Mouse (Mus musculus) c-Kit-positive CD71-positive TER-119-positive erythroid progenitor cells, embryonic 14.5 days (primary cell): ENCODE measurements around the gene Pygo1.

Experiments used
- DNase-seq: peaks from one replicate; pipeline ENCODE4 v3.0.0-alpha.2; 2013; ENCODE audit warnings: low spot score

The Pygo1 gene

GRCm38 (mm10) chr9:72992576-72992975 lies 67.1 kb downstream of the Pygo1 start:
- no peak for DNase-seq

- no peak for DNase-seq
Observed at GRCm38 (mm10) chr9:72996167-72996566, 70.7 kb downstream of the Pygo1 start.

- no peak for DNase-seq
Observed at GRCm38 (mm10) chr9:72996806-72997205, 71.4 kb downstream of the Pygo1 start.

- DNase-seq: no peak
Observed at GRCm38 (mm10) chr9:73000487-73000886, 75.0 kb downstream of the Pygo1 start.

- no peak for DNase-seq
Observed at GRCm38 (mm10) chr9:73001314-73002011, 76.0 kb downstream of the Pygo1 start.
